ENCODE assay signal across 8 mouse cellular contexts in genomic region chr5:35189113-35189797, GRCm38 (mm10).
DNase-seq lines count a peak whose midpoint lies in the region; ATAC-seq and TF ChIP-seq lines count a peak whose summit lies in the region.

No protein-coding gene starts in this region.

- H3K27me3 ChIP-seq in hindbrain, postnatal 0 days (ENCODE audit: insufficient read depth, low read length) = no peaks in the 10 kb centered on the region
- no peaks in the 10 kb centered on the region for H3K27me3 ChIP-seq in midbrain, postnatal 0 days (ENCODE audit: insufficient read depth, low read length)

- no peak overlapping the region for H3K9ac ChIP-seq in hindbrain, postnatal 0 days (replicated peaks; ENCODE audit: low read length)
- H3K9ac ChIP-seq in midbrain, postnatal 0 days (replicated peaks; ENCODE audit: low read length, poor library complexity, severe bottlenecking) = no peak overlapping the region

- H3K27ac ChIP-seq in hindbrain, postnatal 0 days = peak overlapping the region; percentile 52; the same call in 1 of the 2 replicates
- no peak overlapping the region for H3K27ac ChIP-seq in midbrain, postnatal 0 days (ENCODE audit: low read depth, low read length)

- DNase-seq in adrenal gland, adult 2 months = peak; percentile 96
- DNase-seq in cerebellum, adult 11 months = peak; percentile 97
- DNase-seq in gastrocnemius, postnatal 10 days = peak; percentile 83
- peak; percentile 93 for DNase-seq in hindbrain, postnatal 0 days (ENCODE audit: low spot score)
- DNase-seq in left cerebral cortex, adult 8-10 months (ENCODE audit: low spot score in 2 of 2) = peak; percentile 28 to 82
- DNase-seq in midbrain, postnatal 0 days (ENCODE audit: low spot score) = peak; percentile 93
- DNase-seq in c-Kit-positive CD71-positive TER-119-positive erythroid progenitor cells, embryonic 14.5 days (ENCODE audit: low spot score) = no peak
- no peak for DNase-seq in thymus, postnatal 14 days

- H3K4me1 ChIP-seq in hindbrain, postnatal 0 days (ENCODE audit: insufficient read depth, low read length) = peaks cover 12% of the 10 kb centered on the region
- no peaks in the 10 kb centered on the region for H3K4me1 ChIP-seq in midbrain, postnatal 0 days (ENCODE audit: insufficient read depth, low read length)

- H3K36me3 ChIP-seq in hindbrain, postnatal 0 days (ENCODE audit: insufficient read depth, low read length) = no peaks in the 10 kb centered on the region
- H3K36me3 ChIP-seq in midbrain, postnatal 0 days (ENCODE audit: insufficient read depth, low read length) = no peaks in the 10 kb centered on the region

- WGBS in hindbrain, postnatal 0 days = 39% methylated on average over 12 of the region's 12 CpGs
- WGBS in midbrain, postnatal 0 days = 57% methylated on average over 12 of the region's 12 CpGs

- no peak overlapping the region for H3K4me3 ChIP-seq in hindbrain, postnatal 0 days (ENCODE audit: low read length)
- H3K4me3 ChIP-seq in midbrain, postnatal 0 days (ENCODE audit: low read depth, low read length) = no peak overlapping the region

- ATAC-seq in hindbrain, postnatal 0 days = peak; percentile 89
- peak; percentile 77 for ATAC-seq in midbrain, postnatal 0 days (ENCODE audit: low FRiP score)

- no peak overlapping the region for H3K4me2 ChIP-seq in hindbrain, postnatal 0 days (ENCODE audit: low read depth, low read length)
- no peak overlapping the region for H3K4me2 ChIP-seq in midbrain, postnatal 0 days (ENCODE audit: low read depth, low read length, poor library complexity, severe bottlenecking)

- H3K9me3 ChIP-seq in hindbrain, postnatal 0 days (ENCODE audit: low read length) = no peaks in the 10 kb centered on the region
- H3K9me3 ChIP-seq in midbrain, postnatal 0 days (ENCODE audit: low read length) = no peaks in the 10 kb centered on the region

- TF ChIP-seq CTCF in hindbrain, postnatal 0 days (IDR thresholded peaks at IDR 0.05; ENCODE audit: low read depth) = no peak
- no peak for TF ChIP-seq CTCF in midbrain, postnatal 0 days (IDR thresholded peaks at IDR 0.05)

Comparison
In these comparisons a context has a peak if more than half of its experiments do, and no peak if none do; other contexts are left out.
1. DNase-seq: peak in adrenal gland, adult 2 months (single experiment), cerebellum, adult 11 months (single experiment), gastrocnemius, postnatal 10 days (single experiment), hindbrain, postnatal 0 days (single experiment), left cerebral cortex, adult 8-10 months (2 of 2) and midbrain, postnatal 0 days (single experiment); none in c-Kit-positive CD71-positive TER-119-positive erythroid progenitor cells, embryonic 14.5 days (single experiment) and thymus, postnatal 14 days (single experiment).